Mouse (Mus musculus) midbrain, embryonic 16.5 days (tissue): ENCODE results near the gene Wdr66. TPM values are rescaled to one million over a fixed set of nuclear protein-coding genes. Genes with fewer than 3 reads are reported as not detected.

Experiments
- ATAC-seq: fragments of 200-750 bp; cut with Nextera tagmentation; 2 replicates; pipeline ENCODE4 v1.8.0; 2017; ENCODE audit warnings: moderate TSS enrichment
- H3K27ac ChIP-seq: fragments of 300-500 bp; sonication (generic); 2 replicates; pipeline ENCODE4 v1.5.1; 2014; ENCODE audit warnings: mild to moderate bottlenecking, low read length, mixed read lengths
- H3K27me3 ChIP-seq: fragments of 300-500 bp; sonication (generic); 2 replicates; pipeline ENCODE4 v1.6.1; 2014; ENCODE audit warnings: low read depth, low read length, mixed read lengths; ENCODE audit not compliant: control insufficient read depth, insufficient read depth
- H3K36me3 ChIP-seq: fragments of 300-500 bp; sonication (generic); 2 replicates; pipeline ENCODE4 v1.6.1; 2014; ENCODE audit warnings: mild to moderate bottlenecking, low read length, moderate library complexity, mixed read lengths; ENCODE audit not compliant: control insufficient read depth, insufficient read depth
- H3K4me1 ChIP-seq: fragments of 300-500 bp; sonication (generic); 2 replicates; pipeline ENCODE4 v1.6.1; 2014; ENCODE audit warnings: mild to moderate bottlenecking, low read length, mixed read lengths; ENCODE audit not compliant: control insufficient read depth, insufficient read depth
- H3K4me2 ChIP-seq: fragments of 300-500 bp; sonication (generic); 2 replicates; pipeline ENCODE4 v1.6.1; 2014; ENCODE audit warnings: mild to moderate bottlenecking, low read length, mixed read lengths
- H3K4me3 ChIP-seq: fragments of 300-500 bp; sonication (generic); 2 replicates; pipeline ENCODE4 v1.5.1; 2014; ENCODE audit warnings: low read depth, mild to moderate bottlenecking, low read length, moderate library complexity, mixed read lengths
- H3K9ac ChIP-seq: fragments of 300-500 bp; sonication (generic); 2 replicates; pipeline ENCODE4 v1.6.1; 2014; ENCODE audit warnings: low read depth, low read length, mixed read lengths
- H3K9me3 ChIP-seq: fragments of 300-500 bp; sonication (generic); replicated peaks from 2 replicates; pipeline ENCODE4 v1.6.1; 2014; ENCODE audit warnings: mild to moderate bottlenecking, low read length, mixed read lengths; ENCODE audit not compliant: control insufficient read depth, poor library complexity, severe bottlenecking
- WGBS: fragments of 180-500 bp; shearing (Covaris S2); extraction: QIAGEN DNeasy Blood & Tissue Kit; methylation state at CpG from one replicate; pipeline ENCODE4 v1.1.7; 2014; 5-methylcytosine and 5-hydroxymethylcytosine counted together
- polyA plus RNA-seq: library from polyadenylated mRNA; unstranded; fragments of >200 nt; fragmentation: Nextera tagmentation; extraction: Ambion mirVana; gene quantifications from 2 replicates; pipeline ENCODE4 v1.2.1, GENCODE M21; 2015

Wdr66 gene
- polyA plus RNA-seq, 1 experiment from 2014 or later = 1.7 TPM

GRCm38 (mm10) chr5:123281336-123282136 lies 29.6 kb downstream of the Wdr66 start:
- Histone ChIP-seq H3K9me3 (no peaks in the 10 kb centered on the region), H3K4me3 (no peak overlapping the region), H3K27ac (no peak overlapping the region), H3K9ac (no peak overlapping the region), H3K36me3 (no peaks in the 10 kb centered on the region), H3K27me3 (no peaks in the 10 kb centered on the region), H3K4me1 (peaks cover 6% of the 10 kb centered on the region; the same call in 1 of the 2 replicates), H3K4me2 (no peak overlapping the region)
- 78% methylated on average over 9 of the region's 9 CpGs for WGBS
- ATAC-seq = no peak

DNA sequence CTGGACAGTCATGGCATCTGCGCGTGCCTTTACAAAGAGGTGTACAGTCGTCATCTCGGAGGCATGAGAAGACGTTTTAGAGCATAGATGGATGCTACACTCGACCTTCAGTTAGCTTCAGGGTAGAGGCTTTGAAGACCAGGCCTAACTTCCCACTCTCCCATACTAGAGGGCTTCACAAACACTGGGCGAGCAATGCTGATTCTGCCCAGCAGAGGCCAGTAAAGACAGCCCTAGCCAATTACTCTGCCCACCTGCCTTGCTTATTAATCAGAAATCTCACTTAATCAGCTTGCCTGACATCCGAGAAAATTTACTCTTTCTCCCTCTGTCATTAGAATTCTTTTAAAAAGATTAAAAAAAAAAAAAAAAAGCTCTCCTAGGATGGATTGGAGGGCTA lies 33.3 kb downstream of the Wdr66 start:
- Histone ChIP-seq H3K4me3 (no peak overlapping the region), H3K4me1 (no peaks in the 10 kb centered on the region)
- no peak for ATAC-seq

GRCm38 (mm10) chr5:123288079-123288478 lies 36.2 kb downstream of the Wdr66 start:
- no peak for ATAC-seq
- Histone ChIP-seq H3K4me2 (no peak overlapping the region), H3K27me3 (no peaks in the 10 kb centered on the region), H3K9ac (no peak overlapping the region), H3K27ac (no peak overlapping the region), H3K4me1 (no peaks in the 10 kb centered on the region), H3K36me3 (no peaks in the 10 kb centered on the region), H3K4me3 (no peak overlapping the region), H3K9me3 (no peaks in the 10 kb centered on the region)
- 79% methylated on average over 5 of the region's 5 CpGs for WGBS

More for the DNA sequence above, 33.3 kb downstream of the Wdr66 start:
- H3K9ac ChIP-seq = no peak overlapping the region
- H3K27me3 ChIP-seq = no peaks in the 10 kb centered on the region
- no peaks in the 10 kb centered on the region for H3K9me3 ChIP-seq
- no peaks in the 10 kb centered on the region for H3K36me3 ChIP-seq
- 39% methylated on average over 8 of the region's 8 CpGs for WGBS
- H3K4me2 ChIP-seq = no peak overlapping the region
- no peak overlapping the region for H3K27ac ChIP-seq

GRCm38 (mm10) chr5:123294653-123295052 lies 42.8 kb downstream of the Wdr66 start:
- H3K9me3 ChIP-seq = no peaks in the 10 kb centered on the region
- H3K4me2 ChIP-seq = no peak overlapping the region
- no peak overlapping the region for H3K9ac ChIP-seq
- no peak overlapping the region for H3K27ac ChIP-seq
- H3K36me3 ChIP-seq = no peaks in the 10 kb centered on the region
- no peaks in the 10 kb centered on the region for H3K27me3 ChIP-seq
- no peak overlapping the region for H3K4me3 ChIP-seq
- H3K4me1 ChIP-seq = no peaks in the 10 kb centered on the region
- 75% methylated on average over 9 of the region's 9 CpGs for WGBS
- no peak for ATAC-seq

- Histone ChIP-seq H3K9me3 (no peaks in the 10 kb centered on the region), H3K9ac (no peak overlapping the region), H3K4me2 (no peak overlapping the region), H3K27me3 (no peaks in the 10 kb centered on the region), H3K4me1 (no peaks in the 10 kb centered on the region), H3K4me3 (no peak overlapping the region), H3K27ac (no peak overlapping the region), H3K36me3 (no peaks in the 10 kb centered on the region)
- ATAC-seq = no peak
- 70% methylated on average over 12 of the region's 12 CpGs for WGBS
Measured at GRCm38 (mm10) chr5:123296224-123296806, 44.4 kb downstream of the Wdr66 start.

DNA sequence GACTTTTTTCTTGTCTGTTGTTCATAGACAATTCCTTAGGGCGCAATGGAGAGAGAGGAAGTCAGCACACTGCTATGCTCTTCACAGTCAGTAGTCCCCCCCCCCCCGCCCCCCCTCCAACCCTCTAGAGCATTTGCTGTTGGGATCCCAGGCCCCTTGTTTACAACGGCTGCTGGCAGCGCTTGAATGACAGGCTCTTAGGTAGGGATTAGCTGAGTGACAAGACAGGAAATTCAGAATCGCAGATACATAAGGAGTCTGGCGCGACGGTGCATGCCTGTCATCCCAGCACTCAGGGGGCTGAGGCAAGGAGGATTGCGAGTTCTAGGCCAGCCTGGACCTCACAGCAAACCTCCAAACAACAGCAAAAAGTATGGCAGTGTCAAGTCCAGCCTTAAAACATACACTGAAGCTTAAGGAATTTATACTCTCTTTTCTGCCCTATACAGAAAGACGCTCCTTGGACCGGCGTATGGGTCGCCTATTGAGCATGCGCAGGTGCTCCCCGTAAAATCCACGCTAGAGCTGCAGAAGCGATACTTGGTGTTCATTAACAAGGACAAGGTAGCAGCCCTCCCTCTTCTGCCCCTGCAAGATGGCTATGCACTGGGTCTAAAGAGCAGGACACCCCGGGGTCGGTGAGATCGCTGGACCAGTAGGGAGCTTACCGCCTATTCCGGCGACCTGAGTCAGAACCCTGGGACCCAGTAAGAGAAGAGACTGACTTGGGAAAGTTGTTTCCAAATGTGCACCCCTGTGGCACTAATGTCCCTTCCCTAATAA lies 45.3 kb downstream of the Wdr66 start:
- WGBS = 56% methylated on average over 23 of the region's 23 CpGs
- H3K9me3 ChIP-seq = no peaks in the 10 kb centered on the region
- no peak overlapping the region for H3K9ac ChIP-seq
- H3K27me3 ChIP-seq = no peaks in the 10 kb centered on the region
- H3K4me3 ChIP-seq = no peak overlapping the region
- ATAC-seq = no peak
- H3K27ac ChIP-seq = no peak overlapping the region
- no peaks in the 10 kb centered on the region for H3K4me1 ChIP-seq
- no peaks in the 10 kb centered on the region for H3K36me3 ChIP-seq
- no peak overlapping the region for H3K4me2 ChIP-seq

DNA sequence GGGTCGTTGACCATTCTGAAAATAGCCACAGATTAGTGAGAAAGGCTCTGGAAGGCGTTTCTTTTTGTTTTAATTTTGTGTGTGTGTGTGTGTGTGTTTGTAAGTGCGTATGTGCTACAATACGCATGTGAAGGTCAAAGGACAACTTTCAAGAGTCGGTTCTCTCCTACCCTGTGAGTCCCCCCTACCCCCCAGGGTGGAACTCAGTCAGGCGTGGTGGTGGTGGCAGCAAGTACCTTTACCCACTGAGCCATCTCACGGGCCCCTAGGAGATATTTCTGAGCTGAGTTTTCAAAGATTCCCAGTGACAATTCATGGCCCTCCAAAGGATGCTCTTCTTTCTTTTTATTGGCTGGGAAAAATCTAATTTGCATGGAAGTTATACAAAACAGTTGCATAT lies 45.9 kb downstream of the Wdr66 start:
- Histone ChIP-seq H3K9me3 (no peaks in the 10 kb centered on the region), H3K27me3 (no peaks in the 10 kb centered on the region), H3K4me1 (no peaks in the 10 kb centered on the region), H3K4me3 (no peak overlapping the region), H3K36me3 (no peaks in the 10 kb centered on the region), H3K9ac (no peak overlapping the region), H3K27ac (no peak overlapping the region), H3K4me2 (no peak overlapping the region)
- no peak for ATAC-seq
- WGBS = 78% methylated on average over 7 of the region's 7 CpGs

DNA sequence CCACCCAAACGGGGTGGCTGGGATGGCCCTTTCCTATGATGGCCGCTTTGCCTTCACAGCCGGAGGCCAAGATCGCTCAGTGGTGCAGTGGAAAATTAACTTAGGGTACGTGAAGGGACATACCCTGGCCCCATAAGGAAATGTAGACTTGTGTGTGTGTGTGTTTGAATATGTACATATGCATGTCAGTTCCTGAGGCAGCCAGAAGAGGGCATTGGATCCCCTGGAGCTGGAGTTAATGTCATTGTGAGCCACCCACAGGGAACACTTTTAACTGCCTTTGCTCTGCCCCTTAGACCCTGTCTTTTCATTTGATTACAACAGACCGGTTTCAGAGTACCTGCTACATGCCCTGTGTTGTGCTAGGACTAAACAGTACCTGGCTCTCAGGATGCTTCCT lies 46.6 kb downstream of the Wdr66 start:
- WGBS = 91% methylated on average over 6 of the region's 6 CpGs
- H3K4me2 ChIP-seq = no peak overlapping the region
- H3K9ac ChIP-seq = no peak overlapping the region
- H3K9me3 ChIP-seq = no peaks in the 10 kb centered on the region
- no peak overlapping the region for H3K27ac ChIP-seq
- H3K4me3 ChIP-seq = no peak overlapping the region
- no peaks in the 10 kb centered on the region for H3K36me3 ChIP-seq
- no peak for ATAC-seq
- H3K27me3 ChIP-seq = no peaks in the 10 kb centered on the region
- no peaks in the 10 kb centered on the region for H3K4me1 ChIP-seq
